Mouse (Mus musculus) cerebellum, adult 9-11 months (tissue): ENCODE data around the gene Stx16.
A peak's percentile ranks its signal among the peaks of the same experiment; 100 is the strongest.

Source experiments
- DNase-seq: peaks from one replicate; pipeline ENCODE4 v3.0.0; 2022

The Stx16 gene

GRCm38 (mm10) chr2:174075673-174076432, at the start of gene Stx16:
Gene Stx16 (plus strand): TSS chr2:174076308.
- peak; percentile 94 for DNase-seq

GRCm38 (mm10) chr2:174026406-174026805, 49.7 kb upstream of the Stx16 start:
- no peak for DNase-seq

GRCm38 (mm10) chr2:174033257-174033800, 42.8 kb upstream of the Stx16 start:
- DNase-seq = no peak

GRCm38 (mm10) chr2:174047656-174048055, 28.5 kb upstream of the Stx16 start:
- no peak for DNase-seq

- no peak for DNase-seq
These were observed 26.4 kb upstream of the Stx16 start for GRCm38 (mm10) chr2:174049481-174050338.

- DNase-seq = no peak
These were observed 25.8 kb upstream of the Stx16 start for GRCm38 (mm10) chr2:174050339-174050685.

GRCm38 (mm10) chr2:174051081-174051481, 25.0 kb upstream of the Stx16 start:
- DNase-seq = no peak

- no peak for DNase-seq
These were observed 21.6 kb upstream of the Stx16 start for GRCm38 (mm10) chr2:174054496-174054895.

GRCm38 (mm10) chr2:174057730-174058129, 18.4 kb upstream of the Stx16 start:
- DNase-seq = no peak

GRCm38 (mm10) chr2:174058316-174058939, 17.7 kb upstream of the Stx16 start:
- no peak for DNase-seq

- DNase-seq = no peak
These were observed 16.3 kb upstream of the Stx16 start for GRCm38 (mm10) chr2:174059591-174060385.

- no peak for DNase-seq
These were observed 14.9 kb upstream of the Stx16 start for GRCm38 (mm10) chr2:174061219-174061618.

GRCm38 (mm10) chr2:174063074-174063473, 13.0 kb upstream of the Stx16 start:
- no peak for DNase-seq

GRCm38 (mm10) chr2:174063527-174064211, 12.4 kb upstream of the Stx16 start:
- no peak for DNase-seq

- DNase-seq = no peak
These were observed 8.2 kb upstream of the Stx16 start for GRCm38 (mm10) chr2:174067793-174068419.

GRCm38 (mm10) chr2:174069532-174070049, 6.5 kb upstream of the Stx16 start:
- no peak for DNase-seq

- DNase-seq = no peak
These were observed 4.7 kb upstream of the Stx16 start for GRCm38 (mm10) chr2:174071406-174071805.

- DNase-seq = no peak
These were observed 2.8 kb upstream of the Stx16 start for GRCm38 (mm10) chr2:174073156-174073790.

GRCm38 (mm10) chr2:174074621-174075020, 1.5 kb upstream of the Stx16 start:
- peak; percentile 38 for DNase-seq

- peak; percentile 58 for DNase-seq
These were observed 987 bp upstream of the Stx16 start for GRCm38 (mm10) chr2:174075072-174075570.
